Mouse (Mus musculus): ENCODE results near the gene Prkar2a.

- TF ChIP-seq CTCF (IDR thresholded peaks at IDR 0.05; ENCODE audit: borderline replicate concordance, insufficient read depth, low read length) (no peak), POLR2A (IDR thresholded peaks at IDR 0.05; ENCODE audit: low read depth, low read length) (no peak)
Measured at GRCm38 (mm10) chr9:108782836-108783547, 93.9 kb downstream of the Prkar2a start.
